Mouse (Mus musculus): ENCODE results near the gene Scn9a.
A peak's percentile ranks its signal among the peaks of the same experiment; 100 is the strongest.

The Scn9a gene

GRCm38 (mm10) chr2:66634580-66635359 lies at the start of gene Scn9a:
TSS of gene Scn9a (minus strand) at chr2:66634962.
- DNase-seq (ENCODE audit: low read depth, low spot score): no peak

- no peak for DNase-seq (ENCODE audit: low read depth, low spot score)
Measured at GRCm38 (mm10) chr2:66661988-66662387, 27.2 kb upstream of the Scn9a start.

- DNase-seq (ENCODE audit: low read depth, low spot score): no peak
Measured at GRCm38 (mm10) chr2:66656430-66656829, 21.7 kb upstream of the Scn9a start.

GRCm38 (mm10) chr2:66655431-66655830 lies 20.7 kb upstream of the Scn9a start:
- no peak for DNase-seq (ENCODE audit: low read depth, low spot score)

GRCm38 (mm10) chr2:66644384-66644783 lies 9.6 kb upstream of the Scn9a start:
- DNase-seq (ENCODE audit: low read depth, low spot score): peak; percentile 11

GRCm38 (mm10) chr2:66632728-66633127 lies 2.0 kb downstream of the Scn9a start:
- DNase-seq (ENCODE audit: low read depth, low spot score): no peak

GRCm38 (mm10) chr2:66611091-66611490 lies 23.7 kb downstream of the Scn9a start:
- DNase-seq (ENCODE audit: low read depth, low spot score): no peak

GRCm38 (mm10) chr2:66597313-66597712 lies 37.4 kb downstream of the Scn9a start:
- no peak for DNase-seq (ENCODE audit: low read depth, low spot score)

GRCm38 (mm10) chr2:66596145-66596544 lies 38.6 kb downstream of the Scn9a start:
- DNase-seq (ENCODE audit: low read depth, low spot score): no peak

GRCm38 (mm10) chr2:66590151-66590550 lies 44.6 kb downstream of the Scn9a start:
- no peak for DNase-seq (ENCODE audit: low read depth, low spot score)

GRCm38 (mm10) chr2:66580026-66580808 lies 54.5 kb downstream of the Scn9a start:
- DNase-seq (ENCODE audit: low read depth, low spot score): no peak

GRCm38 (mm10) chr2:66548254-66548653 lies 86.5 kb downstream of the Scn9a start:
- DNase-seq (ENCODE audit: low read depth, low spot score): no peak

GRCm38 (mm10) chr2:66519966-66520365 lies 114.8 kb downstream of the Scn9a start:
- no peak for DNase-seq (ENCODE audit: low read depth, low spot score)

GRCm38 (mm10) chr2:66511424-66511823 lies 123.3 kb downstream of the Scn9a start:
- no peak for DNase-seq (ENCODE audit: low read depth, low spot score)

GRCm38 (mm10) chr2:66508032-66508431 lies 126.7 kb downstream of the Scn9a start:
- no peak for DNase-seq (ENCODE audit: low read depth, low spot score)

GRCm38 (mm10) chr2:66507616-66508015 lies 127.1 kb downstream of the Scn9a start:
- DNase-seq (ENCODE audit: low read depth, low spot score): no peak

- no peak for DNase-seq (ENCODE audit: low read depth, low spot score)
Measured at GRCm38 (mm10) chr2:66502158-66502557, 132.6 kb downstream of the Scn9a start.

GRCm38 (mm10) chr2:66494556-66494955 lies 140.2 kb downstream of the Scn9a start:
- no peak for DNase-seq (ENCODE audit: low read depth, low spot score)

- no peak for DNase-seq (ENCODE audit: low read depth, low spot score)
Measured at GRCm38 (mm10) chr2:66478395-66478794, 156.4 kb downstream of the Scn9a start.

- peak; percentile 18 for DNase-seq (ENCODE audit: low read depth, low spot score)
Measured at GRCm38 (mm10) chr2:66473181-66473822, 161.5 kb downstream of the Scn9a start.

- no peak for DNase-seq (ENCODE audit: low read depth, low spot score)
Measured at GRCm38 (mm10) chr2:66465484-66465883, 169.3 kb downstream of the Scn9a start.

- DNase-seq (ENCODE audit: low read depth, low spot score): no peak
Measured at GRCm38 (mm10) chr2:66464874-66465458, 169.8 kb downstream of the Scn9a start.
